In genomic region chr9:21224576-21225414, GRCm38 (mm10) we compare ENCODE assay signal across 8 mouse cellular contexts. TPM values are rescaled to one million over a fixed set of nuclear protein-coding genes. Genes with fewer than 3 reads are reported as not detected.
DNase-seq lines count a peak whose midpoint lies in the region; ATAC-seq and TF ChIP-seq lines count a peak whose summit lies in the region.

No protein-coding gene starts in this region.

- no peak for TF ChIP-seq EP300 in ES-Bruce4 (IDR thresholded peaks at IDR 0.05; ENCODE audit: insufficient read depth, low read depth, low read length)

- H3K27ac ChIP-seq in ES-Bruce4 (ENCODE audit: insufficient read depth, low read length) = peak overlapping the region; percentile 35
- no peak overlapping the region for H3K27ac ChIP-seq in hindbrain, embryonic 12.5 days
- no peak overlapping the region for H3K27ac ChIP-seq in limb, embryonic 14.5 days (replicated peaks; ENCODE audit: low read depth, low read length)
- no peak overlapping the region for H3K27ac ChIP-seq in neural tube, embryonic 12.5 days

- no peaks in the 10 kb centered on the region for H3K36me3 ChIP-seq in ES-Bruce4 (ENCODE audit: control insufficient read depth, insufficient read depth, low read length, poor library complexity, severe bottlenecking)
- peaks cover 11% of the 10 kb centered on the region for H3K36me3 ChIP-seq in hindbrain, embryonic 12.5 days
- peaks cover 8% of the 10 kb centered on the region for H3K36me3 ChIP-seq in limb, embryonic 14.5 days (ENCODE audit: control insufficient read depth, insufficient read depth, low read length)
- H3K36me3 ChIP-seq in neural tube, embryonic 12.5 days = peaks cover 6% of the 10 kb centered on the region; the same call in 1 of the 2 replicates

- ATAC-seq in hindbrain, embryonic 12.5 days (ENCODE audit: low FRiP score) = no peak
- peak; percentile 27; the same call in 1 of the 2 replicates for ATAC-seq in limb, embryonic 14.5 days (ENCODE audit: low FRiP score, low read depth)
- no peak for ATAC-seq in neural tube, embryonic 12.5 days (ENCODE audit: low FRiP score, low read depth)

- TF ChIP-seq CTCF in ES-Bruce4 (IDR thresholded peaks at IDR 0.05; ENCODE audit: low read depth, low read length) = no peak

- DNase-seq in 3T3-L1 (ENCODE audit: low read depth, low spot score) = peak; percentile 84
- DNase-seq in embryo, embryonic 11.5 days (ENCODE audit: low read depth, low spot score) = peak; percentile 45
- peak; percentile 67 for DNase-seq in limb, embryonic 14.5 days (ENCODE audit: low spot score)
- DNase-seq in thymus, postnatal 25 days = no peak
- DNase-seq in left cerebral cortex, postnatal 36 days (ENCODE audit: low spot score in 2 of 2) = no peak

- H3K27me3 ChIP-seq in ES-Bruce4 (ENCODE audit: control insufficient read depth, insufficient read depth, low read length, poor library complexity, severe bottlenecking) = no peaks in the 10 kb centered on the region
- H3K27me3 ChIP-seq in hindbrain, embryonic 12.5 days = peaks cover 9% of the 10 kb centered on the region; the same call in 1 of the 2 replicates
- no peaks in the 10 kb centered on the region for H3K27me3 ChIP-seq in limb, embryonic 14.5 days (ENCODE audit: control insufficient read depth, insufficient read depth, low read length)
- no peaks in the 10 kb centered on the region for H3K27me3 ChIP-seq in neural tube, embryonic 12.5 days (replicated peaks)

- peak overlapping the region; percentile 84 for H3K4me3 ChIP-seq in ES-Bruce4 (ENCODE audit: low read depth, low read length)
- H3K4me3 ChIP-seq in hindbrain, embryonic 12.5 days = peak overlapping the region; percentile 17
- peak overlapping the region; percentile 35 for H3K4me3 ChIP-seq in limb, embryonic 14.5 days (replicated peaks; ENCODE audit: low read length)
- peak overlapping the region; percentile 15 for H3K4me3 ChIP-seq in neural tube, embryonic 12.5 days

- intact Hi-C loops in left cerebral cortex, postnatal 36 days (cut with DNase I) = no loop called here

- no peaks in the 10 kb centered on the region for H3K4me1 ChIP-seq in ES-Bruce4 (ENCODE audit: control insufficient read depth, insufficient read depth, low read length)
- peaks cover 20% of the 10 kb centered on the region for H3K4me1 ChIP-seq in hindbrain, embryonic 12.5 days
- H3K4me1 ChIP-seq in limb, embryonic 14.5 days (ENCODE audit: control insufficient read depth, insufficient read depth, low read length) = peaks cover 10% of the 10 kb centered on the region
- peaks cover 27% of the 10 kb centered on the region; the same call in 1 of the 2 replicates for H3K4me1 ChIP-seq in neural tube, embryonic 12.5 days

- no peak for TF ChIP-seq POLR2A in ES-Bruce4 (IDR thresholded peaks at IDR 0.05; ENCODE audit: insufficient read depth, low read length)
- TF ChIP-seq POLR2A in limb, embryonic 14.5 days (IDR thresholded peaks at IDR 0.05; ENCODE audit: borderline replicate concordance, extremely low read depth, insufficient read depth, insufficient read length) = no peak

- H3K4me2 ChIP-seq in hindbrain, embryonic 12.5 days (replicated peaks) = peak overlapping the region; percentile 40
- peak overlapping the region; percentile 60 for H3K4me2 ChIP-seq in limb, embryonic 14.5 days (replicated peaks; ENCODE audit: low read depth, low read length, severe bottlenecking)
- peak overlapping the region; percentile 53 for H3K4me2 ChIP-seq in neural tube, embryonic 12.5 days (replicated peaks)

- peak overlapping the region; percentile 13 for H3K9ac ChIP-seq in ES-Bruce4 (ENCODE audit: low read depth, poor library complexity, severe bottlenecking)
- H3K9ac ChIP-seq in hindbrain, embryonic 12.5 days = no peak overlapping the region
- H3K9ac ChIP-seq in limb, embryonic 14.5 days (ENCODE audit: low read depth, low read length, severe bottlenecking) = peak overlapping the region; percentile 31; the same call in 1 of the 2 replicates
- H3K9ac ChIP-seq in neural tube, embryonic 12.5 days = 0 out of 2 replicates have a peak overlapping the region, but pooled peaks have one; percentile 22

- H3K9me3 ChIP-seq in ES-Bruce4 (replicated peaks; ENCODE audit: control insufficient read depth, insufficient read depth, low read length, poor library complexity, severe bottlenecking) = no peaks in the 10 kb centered on the region
- no peaks in the 10 kb centered on the region; the same call in 1 of the 2 replicates for H3K9me3 ChIP-seq in hindbrain, embryonic 12.5 days (replicated peaks)
- H3K9me3 ChIP-seq in limb, embryonic 14.5 days (ENCODE audit: control insufficient read depth, low read length) = no peaks in the 10 kb centered on the region
- no peaks in the 10 kb centered on the region for H3K9me3 ChIP-seq in neural tube, embryonic 12.5 days

- 25% methylated on average over 26 of the region's 26 CpGs for WGBS in hindbrain, embryonic 12.5 days
- 18% methylated on average over 26 of the region's 26 CpGs for WGBS in limb, embryonic 14.5 days
- 18% methylated on average over 26 of the region's 26 CpGs for WGBS in neural tube, embryonic 12.5 days

RNA-seq across cellular contexts. Expression of gene Keap1, which starts 14.4 kb away (rescaled TPM):
- 19.5 and 19.6 TPM in 2 replicates for polyA plus RNA-seq in ES-Bruce4 (2011; ENCODE audit: insufficient read depth, insufficient read length, low read depth, missing spikeins)
- polyA plus RNA-seq in hindbrain, embryonic 12.5 days (2016; fragmentation: Nextera tagmentation; extraction: Ambion mirVana) = 54.8 and 55.6 TPM in 2 replicates
- polyA plus RNA-seq in limb, embryonic 14.5 days (2012; rRNA removed) = 52.8 and 73.8 TPM in 2 replicates
- 50.4 and 52.3 TPM in 2 replicates for polyA plus RNA-seq in limb, embryonic 14.5 days (2014; fragmentation: Nextera tagmentation; extraction: Ambion mirVana)
- polyA plus RNA-seq in neural tube, embryonic 12.5 days (2016; fragmentation: Nextera tagmentation; extraction: Ambion mirVana) = 53.9 and 55.1 TPM in 2 replicates
- 10 to 100 TPM; 52.7 to 60.8 TPM for total RNA-seq in left cerebral cortex, postnatal 36 days (2021)

RNA-seq across cellular contexts. Expression of gene S1pr5, which starts 23.4 kb away (rescaled TPM):
- polyA plus RNA-seq in ES-Bruce4 (2011; ENCODE audit: insufficient read depth, insufficient read length, low read depth, missing spikeins) = 0.40 and 0.44 TPM in 2 replicates
- 1.5 and 1.9 TPM in 2 replicates for polyA plus RNA-seq in hindbrain, embryonic 12.5 days (2016; fragmentation: Nextera tagmentation; extraction: Ambion mirVana)
- 1.6 TPM in 2 replicates for polyA plus RNA-seq in limb, embryonic 14.5 days (2012; rRNA removed)
- polyA plus RNA-seq in limb, embryonic 14.5 days (2014; fragmentation: Nextera tagmentation; extraction: Ambion mirVana) = 1.1 and 2.5 TPM in 2 replicates
- 1.5 and 2.0 TPM in 2 replicates for polyA plus RNA-seq in neural tube, embryonic 12.5 days (2016; fragmentation: Nextera tagmentation; extraction: Ambion mirVana)
- total RNA-seq in left cerebral cortex, postnatal 36 days (2021) = 10 to 100 TPM in 1 of 2 experiments, 1 to 10 TPM in 1; 6.6 to 14.2 TPM

RNA-seq across cellular contexts. Expression of gene Atg4d, which starts 40.3 kb away (rescaled TPM):
- polyA plus RNA-seq in ES-Bruce4 (2011; ENCODE audit: insufficient read depth, insufficient read length, low read depth, missing spikeins) = 18.8 and 22.3 TPM in 2 replicates
- polyA plus RNA-seq in hindbrain, embryonic 12.5 days (2016; fragmentation: Nextera tagmentation; extraction: Ambion mirVana) = 43.4 and 46.8 TPM in 2 replicates
- polyA plus RNA-seq in limb, embryonic 14.5 days (2012; rRNA removed) = 26.9 and 29.0 TPM in 2 replicates
- polyA plus RNA-seq in limb, embryonic 14.5 days (2014; fragmentation: Nextera tagmentation; extraction: Ambion mirVana) = 31.6 and 35.8 TPM in 2 replicates
- 57.4 and 57.6 TPM in 2 replicates for polyA plus RNA-seq in neural tube, embryonic 12.5 days (2016; fragmentation: Nextera tagmentation; extraction: Ambion mirVana)
- total RNA-seq in left cerebral cortex, postnatal 36 days (2021) = 10 to 100 TPM; 47.1 to 48.8 TPM

RNA-seq across cellular contexts. Expression of gene Pde4a, which starts 59.3 kb away (rescaled TPM):
- 9.5 and 10.4 TPM in 2 replicates for polyA plus RNA-seq in ES-Bruce4 (2011; ENCODE audit: insufficient read depth, insufficient read length, low read depth, missing spikeins)
- polyA plus RNA-seq in hindbrain, embryonic 12.5 days (2016; fragmentation: Nextera tagmentation; extraction: Ambion mirVana) = 11.4 and 11.7 TPM in 2 replicates
- 5.7 and 7.1 TPM in 2 replicates for polyA plus RNA-seq in limb, embryonic 14.5 days (2012; rRNA removed)
- 4.4 and 5.7 TPM in 2 replicates for polyA plus RNA-seq in limb, embryonic 14.5 days (2014; fragmentation: Nextera tagmentation; extraction: Ambion mirVana)
- 12.3 and 14.7 TPM in 2 replicates for polyA plus RNA-seq in neural tube, embryonic 12.5 days (2016; fragmentation: Nextera tagmentation; extraction: Ambion mirVana)
- total RNA-seq in left cerebral cortex, postnatal 36 days (2021) = 10 to 100 TPM; 94.8 to 98.7 TPM

Comparison
In these comparisons a context has a peak if more than half of its experiments do, and no peak if none do; other contexts are left out.
1. DNase-seq: peak in 3T3-L1 (single experiment), embryo, embryonic 11.5 days (single experiment) and limb, embryonic 14.5 days (single experiment); none in thymus, postnatal 25 days (single experiment) and left cerebral cortex, postnatal 36 days (0 of 2).
2. H3K4me3 ChIP-seq: peak in every context shown above with its lines; median percentile 84 in ES-Bruce4; 35 in limb, embryonic 14.5 days; 17 in hindbrain, embryonic 12.5 days; 15 in neural tube, embryonic 12.5 days.
3. Peak in every context shown above with its lines, with median percentiles within 50 percentile points of each other: H3K4me2 ChIP-seq.